Mouse (Mus musculus) adipocyte (in vitro differentiated cells): ENCODE results near the gene Mbd5.

ENCODE experiments used
- DNase-seq: peaks from one replicate; pipeline ENCODE4 v3.0.0-alpha.2; 2016; ENCODE audit warnings: low spot score

The Mbd5 gene

GRCm38 (mm10) chr2:49349813-49350212 lies 400.5 kb downstream of the Mbd5 start:
- DNase-seq: peak; percentile 42

GRCm38 (mm10) chr2:49350852-49351251 lies 401.5 kb downstream of the Mbd5 start:
- no peak for DNase-seq

DNA sequence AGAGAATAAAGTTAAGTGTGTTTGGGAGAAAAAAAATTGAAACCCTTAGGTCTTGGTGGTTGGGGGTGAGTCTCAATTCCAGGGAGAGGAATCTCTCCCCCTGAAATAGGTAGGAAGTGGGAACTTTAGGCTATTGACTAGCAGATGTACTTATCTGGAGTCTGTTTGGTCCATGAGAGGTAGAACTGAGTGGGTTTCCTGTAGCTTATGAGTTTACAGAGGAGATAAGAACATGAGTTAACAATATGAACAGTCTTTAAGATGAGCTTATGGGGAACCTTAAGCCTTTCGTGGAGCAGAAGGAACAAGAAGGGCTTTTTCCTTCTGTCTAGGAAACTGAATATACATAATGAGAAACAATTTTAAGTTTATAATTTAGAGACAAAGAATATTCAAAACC lies 404.8 kb downstream of the Mbd5 start:
- no peak for DNase-seq

- DNase-seq: no peak
Measured at GRCm38 (mm10) chr2:49355867-49356266, 406.6 kb downstream of the Mbd5 start.

- no peak for DNase-seq
Measured at GRCm38 (mm10) chr2:49358128-49358814, 409.0 kb downstream of the Mbd5 start.

DNA sequence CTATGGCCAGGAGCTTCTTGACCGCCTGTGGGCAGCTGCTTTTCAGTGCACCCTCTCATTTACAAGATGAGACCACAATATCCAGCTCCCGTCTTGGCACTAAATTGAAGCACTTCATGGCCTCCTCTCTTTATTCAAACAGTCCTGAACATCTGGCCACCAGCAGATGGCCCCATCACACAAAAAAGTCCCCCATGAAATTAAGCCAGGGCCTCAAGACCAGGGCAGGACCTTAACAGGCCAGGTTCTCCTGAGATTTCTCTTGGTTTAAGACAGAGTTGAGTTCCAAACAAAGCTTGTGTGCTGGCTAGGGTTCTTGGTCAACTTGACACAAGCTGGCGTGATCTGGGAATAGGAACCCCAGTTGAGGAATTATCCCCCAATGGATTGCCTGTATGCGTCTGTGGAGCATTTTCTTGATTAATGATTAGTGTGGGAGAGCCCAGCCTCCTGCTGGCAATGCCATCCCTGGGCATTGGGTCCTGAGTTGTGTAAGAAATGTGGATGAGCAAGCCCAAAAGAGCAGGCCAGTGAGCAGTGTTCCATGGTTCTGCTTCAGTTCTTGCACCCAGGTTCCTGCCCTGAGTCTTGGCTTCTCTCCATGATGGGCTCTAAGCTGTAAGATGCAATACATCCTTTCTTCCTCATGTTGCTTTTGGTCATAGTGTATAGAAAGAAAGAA lies 409.7 kb downstream of the Mbd5 start:
- peak; percentile 78 for DNase-seq

GRCm38 (mm10) chr2:49359706-49360105 lies 410.4 kb downstream of the Mbd5 start:
- DNase-seq: no peak

DNA sequence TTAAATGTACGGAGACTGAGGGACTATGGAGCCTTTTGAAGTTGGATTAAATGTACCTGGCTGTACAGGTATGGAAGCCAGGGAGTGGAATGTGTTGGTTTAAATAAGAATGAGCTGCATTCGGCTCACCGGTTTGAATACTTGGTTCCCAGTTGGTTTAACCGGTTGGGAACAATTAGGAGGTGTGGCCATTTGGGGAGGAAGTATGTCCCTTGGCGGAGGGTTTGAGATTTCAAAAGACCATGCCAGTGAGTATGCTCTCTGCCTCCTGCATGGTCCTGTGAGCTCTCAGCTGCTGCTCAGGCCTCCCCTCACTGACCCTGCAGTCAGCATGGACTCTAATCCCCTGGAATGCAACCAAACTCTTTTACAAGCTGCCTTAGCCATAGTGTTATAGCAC lies 415.2 kb downstream of the Mbd5 start:
- DNase-seq: no peak

DNA sequence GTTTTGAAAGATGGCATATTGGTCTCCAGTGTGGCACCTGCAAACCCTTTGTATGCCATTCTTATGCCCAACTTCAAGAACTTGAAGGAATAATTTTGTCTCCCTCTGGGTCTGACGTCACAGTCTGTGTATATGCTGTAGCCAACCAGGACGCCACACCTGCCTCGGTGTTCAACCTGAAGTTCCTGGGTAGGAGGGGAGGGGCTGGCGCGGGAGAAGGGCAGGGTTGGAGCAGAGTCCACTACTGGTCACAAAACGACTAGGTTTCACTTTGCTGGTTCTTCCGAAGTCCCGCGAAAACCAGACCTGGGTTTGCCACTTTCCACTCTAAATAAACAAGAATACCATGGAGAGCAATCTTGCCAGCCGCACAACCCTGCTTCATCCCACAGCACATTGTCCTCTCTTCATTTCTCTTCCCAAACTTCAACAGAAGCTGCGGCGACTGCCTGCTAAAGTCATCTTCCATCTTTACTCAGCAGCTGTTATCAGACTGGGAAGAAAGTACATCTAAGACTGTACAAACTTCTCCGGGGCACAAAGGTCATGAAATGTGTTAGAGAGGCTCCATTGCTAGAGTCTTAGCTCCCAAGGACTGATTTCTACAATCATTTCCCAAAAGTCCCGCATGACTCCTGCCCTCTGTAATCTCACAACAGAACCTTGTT lies 417.7 kb downstream of the Mbd5 start:
- no peak for DNase-seq

GRCm38 (mm10) chr2:49367546-49367917 lies 418.2 kb downstream of the Mbd5 start:
- DNase-seq: no peak

DNA sequence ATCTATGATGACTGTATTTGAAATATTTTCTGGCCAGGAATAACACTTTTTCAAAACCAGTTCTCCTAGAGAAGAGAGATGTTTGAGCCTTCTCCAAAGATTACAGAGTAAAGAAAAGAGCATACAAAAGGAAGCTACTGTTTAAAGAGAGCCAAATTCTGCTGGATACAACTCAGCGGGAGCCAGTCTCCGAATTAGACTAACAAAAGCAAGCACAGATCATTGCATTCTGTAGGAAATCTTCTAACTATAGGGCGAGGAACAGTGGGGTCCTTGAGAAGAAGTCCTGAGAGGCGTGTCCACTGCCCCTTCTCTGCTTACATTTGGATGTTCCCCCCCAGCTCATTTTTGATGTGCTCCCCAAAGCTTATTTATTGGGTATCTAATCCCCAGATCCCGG lies 422.3 kb downstream of the Mbd5 start:
- DNase-seq: no peak

GRCm38 (mm10) chr2:49372586-49372985 lies 423.3 kb downstream of the Mbd5 start:
- DNase-seq: no peak
